Comparison of ENCODE assay signal across 10 mouse cellular contexts in the genomic region with DNA sequence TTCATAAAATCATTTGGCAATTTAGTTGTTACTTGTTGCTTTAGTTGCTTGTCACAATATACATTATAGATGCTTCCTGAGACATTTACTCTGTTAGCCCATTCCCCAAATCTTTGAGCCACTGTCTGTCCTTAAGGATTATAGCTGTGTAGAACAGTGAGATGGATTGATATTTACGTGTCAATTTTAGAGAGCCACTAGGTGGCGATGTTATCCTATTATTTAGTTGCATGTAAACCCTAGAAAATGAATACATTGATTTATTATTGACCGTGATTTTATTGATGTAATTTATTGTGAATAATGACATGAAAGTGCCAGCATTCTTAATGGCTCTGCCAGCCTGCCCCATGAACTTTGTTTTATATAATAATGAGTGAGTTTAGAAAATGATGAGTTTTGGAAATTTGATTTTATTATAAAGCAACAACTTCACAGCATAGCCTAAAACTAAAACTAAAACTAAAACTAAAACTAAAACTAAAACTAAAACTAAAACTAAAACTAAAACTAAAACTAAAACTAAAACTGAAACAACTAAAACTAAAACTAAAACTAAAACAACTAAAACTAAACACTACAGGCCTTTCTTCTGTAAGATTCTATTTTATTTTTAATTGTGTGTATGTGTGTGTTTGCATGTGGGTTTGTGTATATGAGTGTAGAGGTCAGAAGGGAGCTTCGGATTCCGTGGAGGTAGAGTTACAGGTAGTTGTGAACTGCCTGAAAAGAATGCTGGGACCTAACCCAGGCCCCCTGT.
DNase-seq lines count a peak whose midpoint lies in the region; ATAC-seq lines count a peak whose summit lies in the region.
"Had no signal": no experiment of that assay in that cellular context is flagged by ENCODE, and none has a peak within 500 bp of the region (broad histone marks: within the 10 kb centered on the region; RNA-seq: fewer than 3 reads in every experiment).

No protein-coding gene starts in this region.

- DNase-seq in frontal cortex, postnatal 10 days (ENCODE audit: low spot score in 2 of 2) = no peak
- peak; percentile 33 to 66 for DNase-seq in right cerebral cortex, adult 2 months (ENCODE audit: low spot score in 2 of 2)
- no peak for DNase-seq in right cerebral cortex, postnatal 36 days (ENCODE audit: low spot score in 2 of 2)
- DNase-seq in cerebellum, adult 8-10 months = peak; percentile 77
- peak; percentile 85 for DNase-seq in hindbrain, embryonic 14.5 days (ENCODE audit: low spot score)
- peak; percentile 62 for DNase-seq in lung, postnatal 10 days
- peak; percentile 11 for DNase-seq in skeletal muscle tissue, adult 2 months (ENCODE audit: low read depth, low spot score)

- no peaks in the 10 kb centered on the region for H3K36me3 ChIP-seq in hindbrain, embryonic 14.5 days (replicated peaks; ENCODE audit: control insufficient read depth, insufficient read depth)
- H3K36me3 ChIP-seq: heart, embryonic 15.5 days had no signal

- H3K9ac ChIP-seq in hindbrain, embryonic 14.5 days = no peak overlapping the region
- H3K9ac ChIP-seq: heart, embryonic 15.5 days had no signal

- H3K27me3 ChIP-seq in hindbrain, embryonic 14.5 days (ENCODE audit: control insufficient read depth, insufficient read depth, low read length) = no peaks in the 10 kb centered on the region

- no peak overlapping the region for H3K27ac ChIP-seq in hindbrain, embryonic 14.5 days
- H3K27ac ChIP-seq: heart, embryonic 15.5 days had no signal

- WGBS in hindbrain, embryonic 14.5 days = 21% methylated on average over 5 of the region's 5 CpGs

- H3K4me2 ChIP-seq in hindbrain, embryonic 14.5 days (replicated peaks) = no peak overlapping the region
- H3K4me2 ChIP-seq: heart, embryonic 15.5 days had no signal

- H3K4me3 ChIP-seq in hindbrain, embryonic 14.5 days (replicated peaks; ENCODE audit: low read length) = no peak overlapping the region
- H3K4me3 ChIP-seq: heart, embryonic 15.5 days; myocyte had no signal

- no peaks in the 10 kb centered on the region for H3K4me1 ChIP-seq in hindbrain, embryonic 14.5 days (replicated peaks; ENCODE audit: control insufficient read depth, insufficient read depth, low read length)
- H3K4me1 ChIP-seq: heart, embryonic 15.5 days had no signal

- ATAC-seq in frontal cortex, adult (ENCODE audit: low TSS enrichment) = peak; percentile 83
- peak; percentile 57; the same call in 1 of the 2 replicates for ATAC-seq in hindbrain, embryonic 14.5 days (ENCODE audit: low FRiP score)

- H3K9me3 ChIP-seq in hindbrain, embryonic 14.5 days (ENCODE audit: control insufficient read depth, low read length) = no peaks in the 10 kb centered on the region
- H3K9me3 ChIP-seq: heart, embryonic 15.5 days had no signal

Comparison
In these comparisons a context has a peak if more than half of its experiments do, and no peak if none do; other contexts are left out.
1. DNase-seq: peak in right cerebral cortex, adult 2 months (2 of 2), cerebellum, adult 8-10 months (single experiment), hindbrain, embryonic 14.5 days (single experiment), lung, postnatal 10 days (single experiment) and skeletal muscle tissue, adult 2 months (single experiment); none in frontal cortex, postnatal 10 days (0 of 2) and right cerebral cortex, postnatal 36 days (0 of 2).